Mouse (Mus musculus) midbrain, embryonic 15.5 days (tissue): ENCODE results near the gene Pramel5. TPM values are rescaled to one million over a fixed set of nuclear protein-coding genes. Genes with fewer than 3 reads are reported as not detected.
"Not testable (repeated sequence)": the region's sequence is repeated elsewhere in the genome, so short reads cannot be mapped to it uniquely, and the experiment has no call there.

Experiments
- ATAC-seq: fragments of 200-750 bp; cut with Nextera tagmentation; replicated peaks from 2 replicates; pipeline ENCODE4 v1.8.0; 2017; ENCODE audit warnings: moderate TSS enrichment
- H3K27ac ChIP-seq: fragments of 300-500 bp; sonication (generic); 2 replicates; pipeline ENCODE4 v1.5.1; 2015; ENCODE audit warnings: mild to moderate bottlenecking, inconsistent platforms
- H3K27me3 ChIP-seq: fragments of 300-500 bp; sonication (generic); replicated peaks from 2 replicates; pipeline ENCODE4 v1.6.1; 2015; ENCODE audit warnings: inconsistent platforms
- H3K36me3 ChIP-seq: fragments of 300-500 bp; sonication (generic); replicated peaks from 2 replicates; pipeline ENCODE4 v1.6.1; 2015; ENCODE audit warnings: inconsistent platforms
- H3K4me1 ChIP-seq: fragments of 300-500 bp; sonication (generic); 2 replicates; pipeline ENCODE4 v1.6.1; 2015; ENCODE audit warnings: inconsistent platforms
- H3K4me2 ChIP-seq: fragments of 300-500 bp; sonication (generic); 2 replicates; pipeline ENCODE4 v1.6.1; 2015; ENCODE audit warnings: inconsistent platforms, mild to moderate bottlenecking, moderate library complexity
- H3K4me3 ChIP-seq: fragments of 300-500 bp; sonication (generic); 2 replicates; pipeline ENCODE4 v1.5.1; 2015; ENCODE audit warnings: mild to moderate bottlenecking, inconsistent platforms
- H3K9ac ChIP-seq: fragments of 300-500 bp; sonication (generic); 2 replicates; pipeline ENCODE4 v1.6.1; 2015; ENCODE audit warnings: mild to moderate bottlenecking, inconsistent platforms
- H3K9me3 ChIP-seq: fragments of 300-500 bp; sonication (generic); 2 replicates; pipeline ENCODE4 v1.6.1; 2016; ENCODE audit warnings: inconsistent platforms
- WGBS: fragments of 180-500 bp; shearing (Covaris S2); methylation state at CpG from one replicate; pipeline ENCODE4 v1.1.7; 2015; ENCODE audit warnings: mixed read lengths; 5-methylcytosine and 5-hydroxymethylcytosine counted together
- polyA plus RNA-seq: library from polyadenylated mRNA; unstranded; fragments of >200 nt; fragmentation: Nextera tagmentation; extraction: Ambion mirVana; gene quantifications from 2 replicates; pipeline ENCODE4 v1.2.1, GENCODE M21; 2015

The Pramel5 gene
- not detected in 2 replicates for polyA plus RNA-seq

DNA sequence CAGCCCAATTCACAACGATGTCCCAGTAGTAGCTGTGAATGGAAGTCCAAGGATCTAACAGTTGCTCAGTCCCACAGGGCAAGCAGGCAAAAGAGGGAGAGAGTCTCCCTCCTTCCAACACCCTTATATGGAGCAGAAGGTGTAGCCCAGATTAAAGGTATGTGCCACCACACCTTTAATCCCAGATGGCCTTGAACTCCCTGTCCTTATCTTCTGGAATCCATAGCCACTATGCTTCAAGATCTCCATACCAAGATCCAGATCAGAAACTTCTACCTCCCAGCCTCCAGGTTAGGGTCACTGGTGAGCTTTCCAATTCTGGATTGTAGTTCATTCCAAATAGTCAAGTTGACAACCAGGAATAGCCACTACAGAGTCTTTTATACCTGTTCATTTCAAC is at the start of gene Pramel5:
Pramel5 (minus strand) TSS at position 101 of the 400 bp plus-strand sequence.
- WGBS: 84% methylated on average over 1 of the region's 1 CpGs
- H3K27ac ChIP-seq, H3K36me3 ChIP-seq, H3K4me3 ChIP-seq, H3K9ac ChIP-seq, H3K27me3 ChIP-seq, H3K9me3 ChIP-seq, ATAC-seq, H3K4me1 ChIP-seq, H3K4me2 ChIP-seq: not testable (repeated sequence)

DNA sequence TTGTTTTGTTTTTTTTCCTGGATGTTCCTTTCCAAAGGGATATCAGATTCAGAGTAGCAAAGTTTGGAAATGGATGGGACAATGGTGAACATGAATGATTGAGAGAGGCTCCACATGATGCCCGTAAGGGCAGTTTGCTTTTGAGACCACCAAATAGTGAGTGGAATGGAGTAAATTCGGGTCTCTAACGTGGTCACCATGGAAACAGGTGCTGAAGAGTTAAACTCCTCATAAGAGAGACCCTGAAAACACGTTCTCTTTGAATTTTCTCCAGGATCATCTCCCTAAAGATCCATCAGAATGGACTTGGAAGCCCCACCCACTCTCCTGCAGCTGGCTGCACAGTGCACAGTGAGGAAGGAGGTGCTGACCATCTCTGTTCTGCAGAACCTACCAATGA is 49.7 kb upstream of the Pramel5 start, which contains the start of gene Gm13128:
Gm13128 (plus strand) TSS at position 301 of the 400 bp plus-strand sequence.
- H3K9me3 ChIP-seq, H3K36me3 ChIP-seq, ATAC-seq, H3K4me3 ChIP-seq, H3K4me2 ChIP-seq, H3K27ac ChIP-seq, H3K4me1 ChIP-seq, H3K27me3 ChIP-seq, H3K9ac ChIP-seq: not testable (repeated sequence)
- 46% methylated on average over 4 of the region's 4 CpGs for WGBS

DNA sequence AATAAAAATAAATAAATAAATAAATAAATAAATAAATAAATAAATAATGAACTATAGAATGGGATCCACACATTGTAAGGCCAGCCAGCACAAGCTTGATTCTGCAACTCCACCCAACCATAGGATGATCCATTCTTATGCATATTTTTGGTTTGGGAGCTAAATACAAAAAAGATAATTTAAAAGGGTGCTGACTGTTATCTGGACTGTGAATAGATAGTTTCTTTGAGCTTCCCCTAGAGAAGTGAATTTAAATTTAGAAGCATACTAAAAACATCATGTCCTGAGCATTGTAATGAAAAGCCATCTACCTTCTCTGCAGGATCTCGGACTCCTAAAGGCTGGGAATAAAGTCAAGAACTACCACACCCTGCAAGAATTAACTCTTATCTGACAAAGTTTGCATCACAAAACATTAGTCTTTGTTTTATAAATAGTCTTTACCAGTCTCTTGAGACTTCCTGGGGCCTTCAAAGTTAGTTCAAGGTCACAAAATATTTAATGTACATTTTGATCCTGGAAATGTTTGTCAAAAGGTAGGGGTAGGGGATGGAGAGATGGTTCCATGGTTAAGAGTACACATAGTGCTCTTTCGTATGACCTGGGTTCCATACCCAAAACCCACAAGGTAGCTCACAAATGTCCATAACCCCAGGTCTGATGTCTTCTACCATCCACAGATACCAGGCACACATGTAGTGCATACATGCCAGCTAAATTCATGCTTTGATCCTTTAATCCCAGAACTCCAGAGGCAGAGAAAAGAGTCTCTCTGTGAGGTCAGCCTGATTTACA is 32.6 kb upstream of the Pramel5 start:
- H3K4me1 ChIP-seq, H3K4me2 ChIP-seq, H3K4me3 ChIP-seq, H3K9ac ChIP-seq, ATAC-seq, H3K27me3 ChIP-seq, H3K36me3 ChIP-seq, H3K27ac ChIP-seq, H3K9me3 ChIP-seq: not testable (repeated sequence)
- WGBS: 73% methylated on average over 2 of the region's 2 CpGs

DNA sequence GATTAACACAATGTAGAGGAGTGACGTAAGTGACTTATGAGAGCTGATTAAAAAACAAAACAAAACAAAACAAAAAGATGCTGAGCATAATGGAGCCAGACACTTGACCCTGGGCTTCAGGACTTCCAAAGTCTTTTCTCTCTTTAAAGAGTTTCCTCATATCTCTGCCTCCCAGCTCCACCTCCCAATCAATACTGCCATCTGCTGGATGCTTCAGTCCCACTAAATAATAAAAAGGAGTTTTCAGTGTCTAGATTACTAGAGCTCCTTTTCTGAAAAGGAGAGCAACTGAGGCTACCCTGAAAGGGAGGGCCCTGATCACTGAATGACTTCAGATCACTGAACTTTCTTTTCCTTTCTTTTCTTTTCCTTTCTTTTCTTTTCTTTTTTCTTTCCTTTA is 19.1 kb upstream of the Pramel5 start:
- H3K27ac ChIP-seq, ATAC-seq, H3K9ac ChIP-seq, H3K4me2 ChIP-seq, H3K36me3 ChIP-seq, H3K9me3 ChIP-seq, H3K27me3 ChIP-seq, H3K4me3 ChIP-seq, H3K4me1 ChIP-seq: not testable (repeated sequence)
- 50% methylated on average over 1 of the region's 1 CpGs for WGBS

- H3K9ac ChIP-seq, H3K4me1 ChIP-seq, H3K36me3 ChIP-seq, H3K27me3 ChIP-seq, ATAC-seq, H3K27ac ChIP-seq, H3K4me2 ChIP-seq, H3K9me3 ChIP-seq, H3K4me3 ChIP-seq: not testable (repeated sequence)
These were observed 25.5 kb downstream of the Pramel5 start for GRCm38 (mm10) chr4:144254768-144255167.

Other genes starting within 250 kb of the Pramel5 start
- not detected in 2 replicates for gene Pramel4, start 221.4 kb downstream of the Pramel5 start, polyA plus RNA-seq
- not detected in 2 replicates for gene Gm13102, start 174.0 kb downstream of the Pramel5 start, polyA plus RNA-seq
- gene Oog3, start 117.8 kb downstream of the Pramel5 start, polyA plus RNA-seq: not detected in 2 replicates
- not detected in 2 replicates for gene Oog2, start 89.8 kb downstream of the Pramel5 start, polyA plus RNA-seq
- gene C87977, start 67.2 kb downstream of the Pramel5 start, polyA plus RNA-seq: not detected in 2 replicates
- not detected in 2 replicates for gene Gm13128, start 49.8 kb upstream of the Pramel5 start, polyA plus RNA-seq
- gene Gm13119, start 77.5 kb upstream of the Pramel5 start, polyA plus RNA-seq: not detected in 2 replicates
- not detected in 2 replicates for gene Pramef20, start 97.4 kb upstream of the Pramel5 start, polyA plus RNA-seq
- not detected in 2 replicates for gene Pramef12, start 128.0 kb upstream of the Pramel5 start, polyA plus RNA-seq
- 0.18 TPM in 1 of 2 replicates, not detected in the other for gene 1700012P22Rik, start 158.3 kb upstream of the Pramel5 start, polyA plus RNA-seq
- gene Gm9944, start 172.8 kb upstream of the Pramel5 start, polyA plus RNA-seq: not detected in 2 replicates
- gene Aadacl3, start 183.3 kb upstream of the Pramel5 start, polyA plus RNA-seq: not detected in 2 replicates
- not detected in 2 replicates for gene 9430007A20Rik, start 239.3 kb upstream of the Pramel5 start, polyA plus RNA-seq